Mouse (Mus musculus) effector memory CD4-positive, alpha-beta T cell, adult 7 months (primary cell): ENCODE measurements around the gene Fam83b. TPM values are rescaled to one million over a fixed set of nuclear protein-coding genes. Genes with fewer than 3 reads are reported as not detected.

ENCODE experiments used
- polyA plus RNA-seq: library from polyadenylated mRNA; unstranded; fragments of 100-300 nt; shearing (Covaris generic); gene quantifications from one replicate; pipeline ENCODE4 v1.2.1, GENCODE M21; 2017

The Fam83b gene
- polyA plus RNA-seq: not detected

GRCm38 (mm10) chr9:76566515-76567280 is at the start of gene Fam83b:
Gene Fam83b, minus strand, starts transcription at chr9:76567116.

Other genes starting within 250 kb of the Fam83b start
- 0.10 TPM for gene Hcrtr2, start 243.3 kb downstream of the Fam83b start, polyA plus RNA-seq